Mouse (Mus musculus) lung, embryonic 14.5 days (tissue): ENCODE measurements around the gene Sdccag8. TPM values are rescaled to one million over a fixed set of nuclear protein-coding genes. Genes with fewer than 3 reads are reported as not detected.

ENCODE experiments used
- ATAC-seq: fragments of 200-750 bp; cut with Nextera tagmentation; 2 replicates; pipeline ENCODE4 v1.8.0; 2017; ENCODE audit warnings: mild to moderate bottlenecking, moderate TSS enrichment, moderate library complexity; ENCODE audit not compliant: insufficient read depth
- DNase-seq: peaks from one replicate; pipeline ENCODE4 v3.0.0-alpha.2; 2015
- H3K27ac ChIP-seq: fragments of 300-500 bp; sonication (generic); 2 replicates; pipeline ENCODE4 v1.5.1; 2014; ENCODE audit warnings: low read depth, mild to moderate bottlenecking, moderate library complexity
- H3K27me3 ChIP-seq: fragments of 300-500 bp; sonication (generic); 2 replicates; pipeline ENCODE4 v1.6.1; 2014; ENCODE audit warnings: low read length, control low read depth; ENCODE audit not compliant: insufficient read depth
- H3K36me3 ChIP-seq: fragments of 300-500 bp; sonication (generic); 2 replicates; pipeline ENCODE4 v1.6.1; 2014; ENCODE audit warnings: control low read depth; ENCODE audit not compliant: insufficient read depth
- H3K4me1 ChIP-seq: fragments of 300-500 bp; sonication (generic); 2 replicates; pipeline ENCODE4 v1.6.1; 2014; ENCODE audit warnings: antibody characterized with exemption, control low read depth; ENCODE audit not compliant: insufficient read depth
- H3K4me2 ChIP-seq: fragments of 300-500 bp; sonication (generic); 2 replicates; pipeline ENCODE4 v1.6.1; 2014; ENCODE audit warnings: mild to moderate bottlenecking
- H3K4me3 ChIP-seq: fragments of 300-500 bp; sonication (generic); 2 replicates; pipeline ENCODE4 v1.5.1; 2014; ENCODE audit warnings: low read depth, low read length
- H3K9ac ChIP-seq: fragments of 300-500 bp; sonication (generic); 2 replicates; pipeline ENCODE4 v1.6.1; 2014
- H3K9me3 ChIP-seq: fragments of 300-500 bp; sonication (generic); 2 replicates; pipeline ENCODE4 v1.6.1; 2016; ENCODE audit warnings: low read depth, low read length, control low read depth
- CTCF ChIP-seq: IDR thresholded peaks from 2 replicates; pipeline ENCODE4 v1.5.1; 2016; ENCODE audit warnings: antibody characterized with exemption, low read depth
- WGBS: fragments of 180-500 bp; shearing (Covaris S2); extraction: QIAGEN DNeasy Blood & Tissue Kit; methylation state at CpG from one replicate; pipeline ENCODE4 v1.1.7; 2014; 5-methylcytosine and 5-hydroxymethylcytosine counted together
- polyA plus RNA-seq: library from polyadenylated mRNA; unstranded; fragments of >200 nt; fragmentation: Nextera tagmentation; extraction: Ambion mirVana; gene quantifications from 2 replicates; pipeline ENCODE4 v1.2.1, GENCODE M21; 2014

The Sdccag8 gene
- polyA plus RNA-seq, 1 experiment from 2014 or later: 14.4 TPM

DNA sequence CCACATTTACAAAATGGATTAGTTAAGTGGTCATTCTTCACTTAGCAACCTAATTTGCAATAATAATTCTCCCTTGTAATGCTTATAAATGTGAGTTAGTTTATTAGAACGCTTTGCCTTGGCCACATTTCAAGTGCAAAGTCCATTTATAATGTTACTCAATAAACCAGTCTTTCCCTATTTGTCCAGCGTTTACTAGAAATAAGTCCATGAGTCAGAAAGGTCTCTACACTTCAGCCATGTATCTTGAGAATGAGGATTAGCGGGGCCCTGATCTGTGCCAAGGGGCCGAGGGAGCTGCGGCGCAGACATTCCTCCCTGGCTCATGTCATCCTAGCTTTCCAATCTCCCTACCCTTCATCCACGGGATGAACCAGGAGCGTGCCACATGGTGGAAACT is 168.2 kb downstream of the Sdccag8 start:
- Histone ChIP-seq H3K4me1 (peaks cover 9% of the 10 kb centered on the region), H3K9ac (no peak overlapping the region), H3K36me3 (no peaks in the 10 kb centered on the region), H3K27me3 (no peaks in the 10 kb centered on the region), H3K4me3 (no peak overlapping the region), H3K9me3 (no peaks in the 10 kb centered on the region), H3K4me2 (no peak overlapping the region), H3K27ac (no peak overlapping the region)
- DNase-seq (peak; percentile 48), ATAC-seq (no peak)
- no peak for TF ChIP-seq CTCF
- WGBS: 61% methylated on average over 8 of the region's 8 CpGs

- Histone ChIP-seq H3K9ac (no peak overlapping the region), H3K9me3 (no peaks in the 10 kb centered on the region), H3K27ac (no peak overlapping the region), H3K4me1 (peaks cover 9% of the 10 kb centered on the region), H3K27me3 (no peaks in the 10 kb centered on the region), H3K36me3 (no peaks in the 10 kb centered on the region), H3K4me3 (no peak overlapping the region), H3K4me2 (no peak overlapping the region)
- WGBS: 45% methylated on average over 6 of the region's 6 CpGs
- DNase-seq: peak; percentile 73
- no peak for TF ChIP-seq CTCF
- no peak for ATAC-seq
These were observed 171.2 kb downstream of the Sdccag8 start for GRCm38 (mm10) chr1:176985691-176986090.

DNA sequence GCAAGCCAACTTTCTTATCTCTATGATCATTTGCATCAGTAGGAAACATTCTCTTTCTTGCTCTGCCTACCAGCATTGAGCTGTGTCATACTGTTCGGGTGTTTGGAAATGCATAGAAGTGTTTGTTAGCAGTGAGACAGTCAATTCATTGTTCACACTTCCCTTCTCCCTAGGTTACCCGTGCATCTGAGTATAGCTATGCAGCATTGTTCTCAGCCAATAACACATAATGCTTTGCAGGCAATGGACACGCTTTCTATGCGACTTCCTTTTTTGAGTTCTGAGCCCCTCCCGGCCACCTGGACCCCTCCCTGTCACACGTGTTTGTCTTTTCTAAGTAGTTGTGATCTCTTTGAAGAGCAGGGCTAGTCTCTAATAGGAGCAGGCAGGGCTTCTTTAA is 171.8 kb downstream of the Sdccag8 start:
- peaks cover 9% of the 10 kb centered on the region for H3K4me1 ChIP-seq
- 48% methylated on average over 6 of the region's 6 CpGs for WGBS

GRCm38 (mm10) chr1:176986990-176987740 is 172.7 kb downstream of the Sdccag8 start:
- no peak for TF ChIP-seq CTCF
- peak; percentile 85 for DNase-seq
- Histone ChIP-seq H3K27ac (no peak overlapping the region), H3K4me1 (peaks cover 9% of the 10 kb centered on the region), H3K4me2 (no peak overlapping the region), H3K9me3 (no peaks in the 10 kb centered on the region), H3K36me3 (no peaks in the 10 kb centered on the region), H3K9ac (no peak overlapping the region), H3K27me3 (no peaks in the 10 kb centered on the region), H3K4me3 (no peak overlapping the region)
- peak; percentile 70 for ATAC-seq
- WGBS: 47% methylated on average over 6 of the region's 6 CpGs

More for the DNA sequence above, 171.8 kb downstream of the Sdccag8 start:
- Histone ChIP-seq H3K36me3 (no peaks in the 10 kb centered on the region), H3K9me3 (no peaks in the 10 kb centered on the region), H3K27ac (no peak overlapping the region), H3K27me3 (no peaks in the 10 kb centered on the region), H3K4me2 (no peak overlapping the region), H3K9ac (no peak overlapping the region), H3K4me3 (no peak overlapping the region)
- no peak for DNase-seq
- ATAC-seq: no peak
- no peak for TF ChIP-seq CTCF

GRCm38 (mm10) chr1:176991473-176991872 is 177.0 kb downstream of the Sdccag8 start:
- WGBS: 65% methylated on average over 4 of the region's 4 CpGs
- DNase-seq: peak; percentile 15
- no peak overlapping the region for H3K4me3 ChIP-seq
- no peaks in the 10 kb centered on the region; the same call in 1 of the 2 replicates for H3K4me1 ChIP-seq
- no peaks in the 10 kb centered on the region for H3K9me3 ChIP-seq
- H3K27ac ChIP-seq: no peak overlapping the region
- no peak overlapping the region for H3K4me2 ChIP-seq
- no peak for TF ChIP-seq CTCF
- no peaks in the 10 kb centered on the region for H3K36me3 ChIP-seq
- no peak overlapping the region for H3K9ac ChIP-seq
- H3K27me3 ChIP-seq: no peaks in the 10 kb centered on the region
- no peak for ATAC-seq

GRCm38 (mm10) chr1:176992517-176992916 is 178.1 kb downstream of the Sdccag8 start:
- Histone ChIP-seq H3K4me2 (no peak overlapping the region), H3K36me3 (no peaks in the 10 kb centered on the region), H3K4me3 (no peak overlapping the region), H3K4me1 (no peaks in the 10 kb centered on the region; the same call in 1 of the 2 replicates), H3K9ac (no peak overlapping the region), H3K9me3 (no peaks in the 10 kb centered on the region), H3K27me3 (no peaks in the 10 kb centered on the region), H3K27ac (no peak overlapping the region)
- no peak for TF ChIP-seq CTCF
- 81% methylated on average over 8 of the region's 8 CpGs for WGBS
- ATAC-seq: no peak
- no peak for DNase-seq

DNA sequence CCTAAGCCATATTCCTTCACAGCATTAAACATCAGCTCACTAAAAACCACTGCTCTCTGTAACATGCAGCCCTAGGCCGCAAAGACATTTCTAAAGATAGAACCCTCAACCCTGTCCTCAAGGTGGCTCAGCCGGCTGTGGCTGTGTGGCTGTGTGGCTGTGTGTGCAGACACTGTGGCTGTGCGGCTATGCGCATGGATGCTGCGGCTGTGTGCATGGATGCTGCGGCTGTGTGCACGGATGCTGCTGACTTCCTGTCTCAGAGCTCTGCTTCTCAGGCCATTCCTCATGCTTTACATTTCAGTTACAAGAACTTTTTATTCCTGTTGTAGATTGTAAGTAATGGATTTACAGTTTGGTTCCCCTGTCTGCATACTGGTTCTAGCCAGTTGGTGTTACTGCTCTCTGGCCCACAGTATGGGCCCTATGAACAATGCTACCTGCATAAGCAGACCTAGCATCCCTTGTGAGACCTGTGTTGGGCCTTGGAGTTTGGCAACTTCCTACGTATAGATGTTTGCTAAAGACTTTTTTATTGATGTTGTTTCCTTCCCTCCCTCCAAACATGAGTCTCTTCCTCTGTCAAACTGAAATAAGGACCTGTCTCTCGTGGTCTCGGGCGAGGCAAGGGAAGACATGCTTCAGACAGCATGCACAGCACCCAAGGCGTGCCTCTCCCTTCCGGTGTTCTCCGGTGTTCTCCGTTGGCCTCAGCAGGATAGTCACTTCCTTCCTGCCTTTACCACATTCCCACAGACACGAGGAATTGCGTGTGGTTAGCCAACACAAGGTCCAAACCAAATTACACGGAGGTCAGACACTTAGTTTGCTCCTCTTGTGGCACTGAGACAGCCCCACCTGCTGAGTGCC is 178.9 kb downstream of the Sdccag8 start:
- DNase-seq (no peak), ATAC-seq (no peak)
- Histone ChIP-seq H3K4me1 (no peaks in the 10 kb centered on the region), H3K36me3 (no peaks in the 10 kb centered on the region), H3K9me3 (no peaks in the 10 kb centered on the region), H3K4me2 (no peak overlapping the region), H3K9ac (no peak overlapping the region), H3K27me3 (no peaks in the 10 kb centered on the region), H3K27ac (no peak overlapping the region), H3K4me3 (no peak overlapping the region)
- 80% methylated on average over 18 of the region's 18 CpGs for WGBS
- no peak for TF ChIP-seq CTCF
